Mouse (Mus musculus) left cerebral cortex, postnatal 4 days (tissue): Measurements from ENCODE around the gene Fam8a1. TPM values are rescaled to one million over a fixed set of nuclear protein-coding genes. Genes with fewer than 3 reads are reported as not detected.

Source experiments
- DNase-seq: peaks from one replicate; pipeline ENCODE4 v3.0.0-alpha.2; 2022
- intact Hi-C: fragments of 180-260 bp; cut with DNase I; formaldehyde crosslinking; loops from one replicate; pipeline ENCODE4 v1.15.1; 2025
- total RNA-seq, 2 experiments: library from RNA; stranded (reverse); gene quantifications; 2 replicates each; pipeline ENCODE4 v1.2.3; 2021

Fam8a1 gene
- 10 to 100 TPM; 71.4 to 75.7 TPM for total RNA-seq

DNA sequence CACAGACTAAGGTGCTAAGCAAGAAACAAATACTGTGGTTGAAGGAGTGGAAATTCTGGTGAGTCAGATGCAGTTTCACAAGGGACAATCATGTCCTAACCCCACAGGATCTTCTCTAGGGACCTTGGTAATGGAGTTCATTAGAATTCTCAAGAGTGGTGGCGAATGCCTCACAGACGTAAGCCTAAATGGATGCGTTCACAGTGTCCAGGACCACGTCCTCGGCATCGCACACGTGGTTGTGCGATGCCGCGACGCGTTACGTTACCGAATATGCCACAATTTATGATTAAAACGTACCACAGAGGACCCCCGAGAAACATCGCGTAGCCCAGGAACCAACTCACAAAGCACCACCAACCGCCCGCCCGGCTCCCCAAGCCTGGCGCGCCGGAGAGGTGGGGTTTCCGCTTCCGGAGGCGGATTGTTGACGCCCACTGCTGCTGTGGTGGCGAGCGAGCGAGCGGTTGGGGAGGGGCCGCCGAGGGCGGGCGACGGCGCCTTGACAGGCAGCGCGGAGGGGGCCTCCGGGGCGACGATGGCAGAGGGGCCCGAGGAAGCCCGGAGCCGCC lies at the start of gene Fam8a1:
Gene Fam8a1, plus strand, starts transcription at position 475 of the 572 bp plus-strand sequence.
- DNase-seq = peak; percentile 93
- intact Hi-C loops = loop anchor here (10.0 kb wide), 2 partner anchors 94 to 254 kb away; partner anchors contain the start of gene Rbm24

DNA sequence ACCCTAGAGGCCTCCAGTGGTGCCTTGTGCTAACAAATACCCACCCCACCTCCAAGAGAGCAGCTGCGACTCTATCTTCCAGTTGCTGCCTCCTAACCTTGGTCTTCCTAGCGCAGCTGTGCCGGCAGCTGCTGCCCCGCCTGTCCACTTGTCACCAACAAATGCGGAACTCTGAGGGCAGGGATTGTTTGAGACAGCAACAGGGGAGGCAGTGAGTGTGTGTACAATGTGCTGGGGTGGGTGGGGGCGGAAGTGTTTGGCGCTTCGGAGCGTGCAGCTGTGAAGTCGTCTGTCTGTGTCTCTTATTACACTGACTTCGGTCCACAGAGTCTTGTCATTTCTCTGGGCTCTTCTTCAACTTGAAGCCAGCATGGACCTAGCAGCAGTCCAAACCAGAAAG lies 49.7 kb upstream of the Fam8a1 start:
- intact Hi-C loops = no loop called here
- DNase-seq = peak; percentile 19

DNA sequence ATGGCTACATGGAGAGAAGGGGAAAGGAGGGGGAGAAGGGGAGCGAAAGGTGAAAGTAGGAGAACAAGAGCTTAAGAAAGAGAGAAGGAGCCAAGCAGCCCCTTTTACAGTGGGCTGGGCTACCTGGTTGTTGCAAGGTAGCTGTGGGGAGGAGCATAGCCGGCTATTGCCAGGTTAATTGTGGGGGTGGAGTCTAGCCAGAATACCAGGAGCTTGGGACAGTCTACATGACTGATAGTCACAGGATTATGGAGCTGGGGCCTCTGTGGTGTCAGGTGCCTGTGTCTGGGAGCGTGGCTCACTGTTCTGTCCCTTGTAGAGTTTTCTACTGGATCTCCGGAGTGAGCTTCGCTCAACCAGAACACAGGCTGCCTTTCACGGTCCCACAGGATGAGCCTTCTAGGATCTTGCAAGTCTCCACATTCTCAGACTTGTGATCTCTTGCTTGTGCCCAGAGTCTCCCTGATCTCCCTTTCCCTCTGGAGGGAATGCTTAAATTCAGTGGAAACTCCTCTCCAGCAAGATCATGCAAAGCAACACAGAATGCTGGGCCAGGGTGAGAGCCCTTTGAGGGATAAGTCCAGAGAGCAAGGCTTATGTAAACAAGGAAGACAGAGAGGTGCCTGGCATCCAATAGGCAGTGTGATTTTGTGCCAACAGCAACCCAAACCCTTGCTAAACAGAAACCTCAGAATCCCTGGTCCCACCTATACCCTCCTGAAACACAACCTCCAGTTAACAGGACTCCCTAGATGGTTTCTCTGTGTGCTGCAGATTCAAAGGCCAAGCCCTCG lies 48.2 kb upstream of the Fam8a1 start:
- DNase-seq = no peak
- intact Hi-C loops = no loop called here

DNA sequence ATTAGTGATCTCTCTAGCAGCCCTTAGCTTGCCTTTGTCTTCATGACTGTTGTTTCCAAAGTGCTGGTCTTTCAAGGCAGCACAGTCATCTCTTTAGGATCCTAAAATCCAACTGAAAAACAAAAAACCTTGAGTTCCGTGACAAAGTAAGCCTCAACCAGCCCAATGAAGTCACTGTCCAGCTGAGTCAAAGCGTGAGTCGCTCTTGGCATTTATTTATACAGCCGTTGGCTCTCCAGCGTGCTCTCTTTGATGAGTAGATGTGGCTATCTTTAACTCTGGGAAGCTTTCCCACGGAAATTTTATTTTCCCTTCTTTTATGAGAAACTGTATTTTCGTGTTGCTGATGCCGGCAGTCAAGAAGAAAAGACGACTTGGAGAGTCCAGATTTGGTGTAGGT lies 42.7 kb upstream of the Fam8a1 start:
- intact Hi-C loops = no loop called here
- DNase-seq = no peak

DNA sequence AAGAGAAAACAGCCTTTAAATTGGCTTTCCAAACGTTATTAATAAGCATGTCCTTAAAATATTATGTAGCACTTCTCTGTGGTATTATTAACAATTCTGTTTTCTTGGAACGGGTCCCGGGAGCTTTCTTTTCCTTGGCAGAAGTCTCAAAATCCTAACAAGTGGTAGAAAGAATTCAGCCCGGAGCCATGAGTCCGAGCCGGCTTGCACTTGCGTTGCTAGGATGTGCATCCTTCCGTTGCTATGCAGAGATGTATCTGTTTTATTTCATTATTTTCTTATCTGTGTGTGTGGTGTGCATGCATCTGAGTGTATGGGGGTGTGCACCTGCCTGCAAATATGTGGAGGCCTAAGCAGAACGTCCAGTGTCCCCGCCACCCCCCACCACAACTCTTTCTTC lies 41.5 kb upstream of the Fam8a1 start:
- DNase-seq = peak; percentile 56
- intact Hi-C loops = no loop called here

DNA sequence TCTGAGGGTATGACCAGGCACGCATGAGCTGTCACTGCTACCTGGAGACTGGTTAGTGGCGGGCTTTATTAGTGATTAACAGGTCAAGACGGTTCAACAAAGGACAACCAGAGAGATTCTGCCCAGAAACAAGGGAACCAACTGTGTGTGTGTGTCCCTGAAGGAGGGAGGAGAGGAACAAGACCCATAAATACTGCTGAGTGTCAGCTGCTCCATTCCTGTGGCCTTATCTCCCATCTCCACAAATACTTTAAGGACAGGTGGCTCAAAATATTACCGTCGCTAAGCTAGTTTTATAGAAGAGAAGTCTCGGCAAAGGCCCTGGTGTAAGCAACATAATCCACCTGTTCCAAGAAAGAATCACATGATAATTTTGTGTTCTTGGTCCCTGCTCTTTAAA lies 39.9 kb upstream of the Fam8a1 start:
- intact Hi-C loops = no loop called here
- no peak for DNase-seq

DNA sequence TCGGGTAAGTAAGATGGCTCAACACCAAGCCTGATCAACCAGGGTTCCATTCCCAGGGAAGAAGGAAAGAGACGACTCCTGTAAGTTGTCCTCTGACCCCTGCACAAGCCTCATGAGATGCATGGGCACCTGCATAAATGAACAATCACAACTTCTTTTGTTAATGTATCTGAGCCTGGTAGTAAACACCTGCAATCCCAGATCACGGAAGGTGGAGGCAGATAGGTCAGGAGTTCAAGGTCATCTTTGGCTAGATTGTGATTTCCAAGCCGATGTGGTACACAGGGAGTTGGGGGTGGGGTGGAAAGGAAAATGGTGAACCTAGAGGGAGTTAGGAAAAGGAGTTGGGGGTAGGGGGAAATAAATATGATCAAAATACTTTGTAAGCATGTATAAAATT lies 36.5 kb upstream of the Fam8a1 start:
- DNase-seq = no peak
- intact Hi-C loops = no loop called here

DNA sequence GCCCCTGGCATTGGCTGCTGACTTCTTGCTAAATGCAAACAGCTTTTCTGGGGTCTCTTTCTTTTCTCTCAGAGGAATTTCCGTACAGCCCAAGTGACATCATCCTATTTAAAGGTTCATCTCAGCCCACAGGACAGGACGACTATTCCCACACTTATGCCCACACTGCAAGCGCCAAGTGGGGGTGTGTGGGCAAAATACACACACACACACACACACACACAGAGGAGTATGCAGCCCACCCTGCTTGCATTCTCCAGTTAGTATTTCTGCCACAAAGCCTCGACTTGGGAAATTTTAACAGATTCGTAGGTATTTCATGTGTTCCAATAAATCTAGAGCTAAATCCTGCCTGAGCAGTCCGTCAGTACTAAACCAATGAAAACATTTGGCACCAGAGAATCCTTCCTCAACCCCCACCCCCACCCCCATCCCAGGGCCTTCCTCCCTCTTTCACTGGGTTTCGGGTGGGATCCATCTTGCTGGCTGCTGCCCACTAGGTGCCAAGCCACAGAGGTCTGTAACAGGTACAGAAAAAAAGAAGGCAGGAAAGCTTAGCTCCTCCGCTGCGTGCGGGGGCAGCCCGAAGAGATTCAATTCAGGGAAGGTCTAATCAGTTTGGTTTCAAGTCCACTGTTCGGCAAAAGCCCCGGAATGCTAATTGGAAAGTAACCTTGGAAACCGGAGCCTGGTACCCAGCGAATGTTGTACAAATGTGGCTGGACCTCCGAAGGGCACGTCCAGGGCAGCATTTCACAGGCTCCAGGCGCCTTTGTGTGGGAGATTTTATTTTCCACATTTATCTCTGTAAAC lies 35.8 kb upstream of the Fam8a1 start:
- intact Hi-C loops = no loop called here
- DNase-seq = peak; percentile 43

DNA sequence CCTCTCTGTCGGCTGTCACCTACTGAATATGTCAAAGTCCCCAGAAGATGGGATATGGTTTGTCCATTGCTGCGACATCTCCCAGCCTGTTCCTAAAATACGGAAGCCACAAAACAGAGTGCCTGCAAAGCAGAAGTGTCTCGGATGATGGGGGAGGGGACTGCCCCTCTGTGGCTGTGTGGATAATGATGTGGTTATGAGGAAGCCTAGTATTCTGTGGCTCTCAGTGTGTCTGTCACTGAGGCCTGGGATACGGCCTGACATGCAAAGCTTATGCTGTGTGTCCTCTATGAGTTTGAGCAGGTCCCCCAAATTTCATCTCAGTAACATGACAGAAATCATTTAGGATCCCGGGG lies 35.2 kb upstream of the Fam8a1 start:
- peak; percentile 33 for DNase-seq
- intact Hi-C loops = no loop called here

DNA sequence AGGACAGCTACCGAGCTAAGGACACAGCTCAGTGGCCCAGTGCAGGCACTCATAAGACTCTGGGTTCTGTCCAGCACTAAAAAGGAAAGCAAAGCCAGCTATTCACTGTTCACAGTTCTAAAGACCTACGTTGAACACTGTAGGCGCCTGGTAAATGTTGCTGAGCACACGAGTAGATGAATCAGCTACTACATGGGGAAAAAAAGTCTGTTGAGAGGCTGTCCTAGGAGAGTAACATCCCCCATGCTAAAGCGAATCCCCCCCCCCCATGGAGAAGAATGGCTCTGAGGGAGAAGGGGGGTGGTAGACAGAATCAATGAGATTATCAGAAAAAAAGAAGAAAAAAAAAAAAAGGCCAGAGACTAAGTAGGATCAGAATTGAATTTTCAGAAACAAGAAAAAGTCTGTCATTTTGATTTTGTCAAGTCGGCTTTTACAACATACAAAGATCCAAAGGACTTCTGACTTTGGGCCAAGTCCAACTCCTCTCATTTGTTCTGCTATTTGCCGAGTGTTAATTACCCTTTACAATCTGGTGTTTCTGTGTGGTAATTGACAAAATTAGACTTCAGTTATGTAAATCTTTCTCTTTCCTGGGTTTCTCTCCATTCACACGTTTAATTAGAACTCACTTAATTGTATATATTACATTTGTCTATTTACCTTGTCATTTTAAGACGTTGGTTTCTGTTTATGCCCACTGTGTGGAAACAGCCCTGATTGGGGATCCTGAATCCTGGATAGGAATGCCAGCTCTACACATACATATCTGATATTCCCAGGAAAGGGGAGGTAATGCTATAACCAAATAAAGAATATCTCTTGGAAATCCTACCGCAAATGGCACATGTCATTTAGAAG lies 28.5 kb upstream of the Fam8a1 start:
- intact Hi-C loops = no loop called here
- no peak for DNase-seq

DNA sequence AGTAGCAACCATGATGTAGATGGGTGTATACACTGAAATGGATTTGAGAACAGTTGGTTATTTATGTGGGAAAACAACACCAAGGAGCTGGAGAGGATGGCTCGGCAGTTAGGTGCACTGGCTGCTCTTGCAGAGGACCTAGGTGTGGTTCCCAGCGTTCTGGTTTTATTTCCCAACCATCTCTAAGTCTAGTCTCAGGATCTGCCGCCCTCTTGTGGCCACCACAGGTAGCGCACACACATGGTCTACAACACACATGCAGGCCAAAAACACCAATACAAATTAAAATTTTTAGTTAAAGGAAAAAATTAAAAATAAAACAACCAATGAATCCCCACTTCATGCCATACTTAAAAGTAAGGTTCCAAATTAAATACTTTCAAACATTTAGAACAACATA lies 27.0 kb upstream of the Fam8a1 start:
- intact Hi-C loops = no loop called here

DNA sequence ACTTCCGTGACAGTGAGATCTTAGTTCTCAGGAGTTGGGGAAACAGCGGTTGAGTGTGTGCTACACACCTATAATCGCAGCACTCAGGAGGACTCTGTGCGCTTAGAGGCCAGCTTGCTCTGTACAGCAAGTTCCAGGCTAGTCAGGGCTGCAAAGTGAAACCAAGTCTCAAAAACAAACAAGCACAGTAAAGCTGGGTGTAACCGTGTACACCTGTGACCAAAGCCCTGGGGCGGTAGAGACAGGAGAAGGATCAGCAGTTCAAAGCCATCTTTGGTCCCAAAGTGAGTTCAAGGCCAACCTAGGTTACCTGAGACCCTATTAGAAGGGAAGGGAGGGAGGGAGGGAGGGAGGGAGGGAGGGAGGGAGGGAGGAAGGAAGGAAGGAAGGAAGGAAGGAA lies 25.1 kb upstream of the Fam8a1 start:
- intact Hi-C loops = no loop called here
- DNase-seq = no peak

More for the DNA sequence above, 27.0 kb upstream of the Fam8a1 start:
- DNase-seq = no peak

DNA sequence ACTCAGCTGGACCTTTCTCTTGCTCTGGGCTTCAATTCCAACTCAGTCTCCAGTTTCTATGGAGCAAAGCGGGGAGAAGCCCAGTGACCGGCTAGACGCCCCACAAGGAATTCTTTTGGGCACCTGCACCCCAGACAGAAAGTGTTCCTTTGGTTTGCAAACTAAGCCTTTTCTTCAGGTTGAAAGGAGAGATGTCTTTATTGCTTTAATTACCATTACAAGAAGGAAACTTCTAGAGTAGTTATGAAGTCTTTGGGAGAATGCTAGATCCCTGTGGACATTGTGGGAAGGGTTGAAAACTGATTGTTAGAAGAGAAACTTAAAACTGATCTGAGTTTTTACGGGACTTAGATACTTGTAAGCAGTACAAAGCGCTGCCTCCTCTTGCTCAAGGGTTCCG lies 23.8 kb upstream of the Fam8a1 start:
- no peak for DNase-seq
- intact Hi-C loops = no loop called here

DNA sequence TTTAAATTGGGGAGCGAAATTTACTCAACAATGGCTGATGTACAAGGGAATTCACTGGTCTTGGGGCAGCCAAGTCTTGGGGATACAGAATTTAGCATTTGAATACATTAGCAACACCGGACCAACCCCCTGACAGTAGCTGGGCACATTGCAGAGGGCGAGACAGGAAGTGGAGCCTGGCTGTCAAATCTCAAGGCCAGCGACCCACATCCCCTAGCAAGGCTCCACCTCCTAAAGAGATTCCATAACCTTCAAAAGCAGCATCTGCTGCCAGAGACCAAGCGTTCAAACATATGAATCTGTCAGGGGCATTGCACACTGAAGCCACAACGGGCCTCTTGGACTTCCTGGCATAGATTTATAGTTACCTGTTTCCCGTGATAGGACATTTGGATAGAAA lies 17.5 kb upstream of the Fam8a1 start:
- DNase-seq = no peak
- intact Hi-C loops = no loop called here

DNA sequence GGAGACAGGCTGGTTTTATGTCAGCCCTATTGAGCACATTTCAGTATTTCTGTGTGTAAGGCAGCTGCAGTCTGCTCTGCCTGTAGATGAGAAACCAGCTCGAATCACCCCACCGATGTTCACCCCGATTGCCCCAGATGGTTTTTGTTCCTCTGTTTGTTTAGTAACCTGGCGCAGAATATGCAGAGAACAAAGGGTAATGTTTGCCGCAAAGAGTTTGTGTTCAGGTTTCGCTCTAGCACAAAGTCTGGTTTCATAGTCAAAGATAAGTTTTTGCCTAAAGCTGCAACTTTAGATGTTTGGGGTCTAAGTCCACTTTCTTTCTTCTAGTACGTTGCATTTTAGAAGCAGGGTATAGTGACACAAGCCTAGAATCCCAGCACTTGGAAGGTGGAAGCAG lies 16.7 kb upstream of the Fam8a1 start:
- DNase-seq = no peak
- intact Hi-C loops = no loop called here

DNA sequence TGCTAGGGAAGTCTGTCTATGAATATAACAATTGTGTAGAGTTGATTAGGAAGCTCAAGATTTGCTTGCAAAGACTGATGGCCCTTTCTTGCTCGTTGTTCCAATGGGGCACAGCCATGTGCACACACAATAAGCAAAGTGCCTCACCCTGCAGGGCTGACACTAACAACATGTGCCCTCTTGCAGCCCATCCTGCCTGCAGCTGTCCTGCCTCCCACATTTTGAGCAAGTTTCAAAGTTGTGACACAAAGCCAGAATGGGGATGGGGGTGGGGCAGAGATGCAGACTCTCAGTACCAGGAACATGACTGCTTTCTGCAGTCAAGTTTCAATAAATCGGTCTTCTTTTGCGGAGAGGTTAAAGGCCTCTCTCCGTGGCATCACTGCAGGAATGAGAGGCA lies 15.7 kb upstream of the Fam8a1 start:
- intact Hi-C loops = no loop called here
- DNase-seq = no peak

DNA sequence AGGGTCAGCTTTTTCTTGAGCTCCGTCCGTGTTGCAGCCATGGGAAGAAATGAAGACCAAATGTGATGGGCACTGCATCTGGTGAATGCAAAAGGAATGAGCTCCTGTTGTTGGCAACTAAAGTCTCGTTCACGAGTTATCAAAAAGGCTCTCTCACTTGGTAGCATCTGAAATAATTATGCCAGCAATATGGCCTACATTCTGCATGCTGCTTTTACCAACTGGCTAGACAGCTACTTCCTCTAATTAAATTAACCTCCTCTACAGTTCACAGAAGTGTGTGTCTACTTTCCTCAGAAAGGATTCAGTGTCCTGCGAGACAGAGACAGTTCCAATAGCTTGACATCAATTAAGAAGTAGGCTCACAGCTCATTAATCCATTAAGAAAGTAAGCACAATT lies 14.8 kb upstream of the Fam8a1 start:
- intact Hi-C loops = no loop called here
- no peak for DNase-seq

DNA sequence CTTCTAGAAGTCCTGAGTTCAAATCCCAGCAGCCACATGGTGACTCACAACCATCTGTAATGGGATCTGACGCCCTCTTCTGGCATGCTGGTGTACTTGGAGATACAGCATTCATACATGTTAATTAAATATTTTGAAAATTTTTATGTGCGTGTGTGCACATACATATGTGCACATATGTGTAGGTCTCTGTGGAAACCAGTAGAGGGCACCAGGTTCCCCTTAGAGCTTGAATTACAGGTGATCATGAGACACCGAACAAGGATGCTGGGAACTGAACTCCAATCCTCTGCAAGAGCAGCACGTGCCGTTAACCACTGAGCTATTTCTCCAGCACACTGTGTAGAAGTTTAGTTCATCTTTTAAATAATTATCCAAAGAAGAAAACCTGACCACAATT lies 10.1 kb upstream of the Fam8a1 start:
- intact Hi-C loops = no loop called here
- DNase-seq = no peak

DNA sequence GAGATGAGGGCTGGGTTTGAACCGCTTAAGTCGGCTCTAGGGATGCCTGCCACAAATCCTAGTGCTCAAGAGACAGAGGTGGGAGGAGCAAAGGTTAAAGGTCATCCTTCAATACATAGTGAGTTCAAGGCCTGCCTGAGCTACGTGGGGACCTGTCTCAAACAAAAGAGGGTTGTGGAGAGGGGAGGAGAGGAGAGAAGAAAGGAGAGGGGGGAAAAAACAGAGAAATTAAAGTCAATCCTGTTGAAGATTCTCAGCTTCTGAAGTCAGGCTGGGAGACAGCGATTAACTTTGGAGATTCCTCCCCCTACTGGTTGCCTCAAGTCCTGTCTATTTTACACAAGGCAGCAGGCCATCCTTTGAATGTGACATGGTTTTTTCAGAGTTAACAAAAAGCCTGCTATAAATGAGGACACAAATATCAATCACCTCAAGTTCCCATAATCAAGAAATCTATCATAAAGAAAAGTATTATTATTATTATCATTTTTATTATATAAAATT lies 5.8 kb upstream of the Fam8a1 start:
- DNase-seq = peak; percentile 18
- intact Hi-C loops = loop anchor here (5.0 to 10.0 kb wide), 3 partner anchors 89 to 351 kb away; partner anchors contain the start of gene Rbm24

DNA sequence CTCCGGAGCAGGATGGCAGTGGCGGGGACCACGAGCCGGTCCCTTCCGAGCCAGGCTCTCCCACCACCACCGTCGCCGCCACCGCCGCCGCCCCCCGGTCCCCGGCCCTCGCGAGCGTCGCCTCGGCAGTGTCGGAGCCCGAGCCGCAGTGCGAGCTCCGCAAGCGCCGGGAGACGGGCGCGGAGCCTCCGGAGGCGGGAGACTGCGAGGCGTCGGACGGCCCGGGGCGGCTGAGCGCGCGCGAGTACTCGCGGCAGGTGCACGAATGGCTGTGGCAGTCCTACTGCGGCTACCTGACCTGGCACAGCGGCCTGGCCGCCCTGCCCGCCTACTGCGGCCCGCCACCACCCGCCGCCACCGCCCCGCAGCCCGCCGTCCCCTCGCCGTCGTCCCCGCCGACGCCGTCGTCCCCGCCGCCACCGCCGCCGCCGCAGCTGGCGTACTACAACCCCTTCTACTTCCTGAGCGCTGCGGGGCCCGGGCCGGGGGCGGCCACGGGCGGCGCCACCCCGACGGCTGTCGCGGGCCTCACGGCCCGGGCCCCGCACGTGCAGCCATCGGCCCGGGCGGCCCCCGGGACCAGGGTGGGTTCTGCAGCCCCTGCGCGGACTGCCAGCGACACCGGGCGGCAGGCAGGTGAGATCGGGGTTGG lies 424 bp downstream of the Fam8a1 start:
- intact Hi-C loops = loop anchor here (10.0 kb wide), 2 partner anchors 95 to 255 kb away; partner anchors contain the start of gene Rbm24
- DNase-seq = peak; percentile 57
